Mouse (Mus musculus): Measurements from ENCODE around the gene Pecr.
"Not testable (repeated sequence)": the region's sequence is repeated elsewhere in the genome, so short reads cannot be mapped to it uniquely, and the experiment has no call there.

The Pecr gene

GRCm38 (mm10) chr1:72290896-72291295 is 6.8 kb upstream of the Pecr start:
- in situ Hi-C loops (cut with MboI, MseI): no loop called here

DNA sequence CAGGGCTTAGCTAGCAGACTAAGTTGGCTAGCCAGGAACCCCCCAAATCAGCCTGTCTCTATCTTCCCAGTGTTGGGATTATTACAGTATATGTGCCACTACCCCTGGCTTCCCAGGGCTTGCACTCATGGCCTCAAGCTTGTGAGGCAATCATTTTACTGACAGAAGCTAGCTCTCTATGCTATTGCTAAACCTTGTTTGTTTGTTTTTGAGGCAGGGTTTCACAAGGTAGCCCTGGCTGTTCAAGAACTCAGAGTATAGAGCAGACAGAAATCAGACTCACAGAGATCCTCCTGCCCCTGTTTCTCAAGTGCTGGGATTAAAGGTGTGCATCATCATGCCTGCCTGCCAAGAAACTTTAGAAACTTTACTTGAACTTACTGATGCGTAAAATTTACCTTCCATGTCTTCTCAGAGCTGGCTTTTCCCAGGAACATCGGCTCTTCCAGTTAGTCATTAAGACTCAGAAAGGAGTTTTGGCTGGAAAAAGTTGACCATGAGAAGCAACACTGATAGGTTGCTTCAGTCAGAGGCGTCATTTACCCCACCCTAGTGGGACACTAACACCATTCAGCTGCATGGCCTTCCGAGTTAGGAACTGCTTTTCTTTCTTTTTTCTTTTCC is 4.5 kb upstream of the Pecr start:
- in situ Hi-C loops (cut with MboI, MseI): no loop called here

- in situ Hi-C loops (cut with MboI, MseI): no loop called here
Observed at GRCm38 (mm10) chr1:72287893-72288292, 3.8 kb upstream of the Pecr start.

- in situ Hi-C loops (cut with MboI, MseI): no loop called here
Observed at GRCm38 (mm10) chr1:72286904-72287303, 2.8 kb upstream of the Pecr start.

DNA sequence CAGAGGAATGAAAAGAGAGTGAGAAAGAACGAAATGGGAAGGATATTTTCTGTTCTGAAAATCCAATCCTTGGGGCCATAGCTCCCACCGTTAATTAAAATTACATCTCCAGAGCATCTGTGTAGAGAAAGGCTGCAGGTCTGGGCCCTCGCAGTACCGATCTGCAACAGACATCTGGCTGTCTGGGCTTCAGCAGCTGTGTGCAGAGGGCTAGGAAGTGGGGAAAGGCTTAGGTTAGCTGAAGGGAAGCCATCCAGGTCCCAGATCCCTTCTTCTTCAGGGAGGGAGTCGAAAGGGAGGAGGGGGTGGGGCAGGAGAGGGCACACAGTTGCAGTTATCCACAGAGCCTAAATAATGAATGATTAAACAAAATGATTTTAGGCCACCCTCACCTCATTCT is 425 bp upstream of the Pecr start:
- in situ Hi-C loops (cut with MboI, MseI): no loop called here

DNA sequence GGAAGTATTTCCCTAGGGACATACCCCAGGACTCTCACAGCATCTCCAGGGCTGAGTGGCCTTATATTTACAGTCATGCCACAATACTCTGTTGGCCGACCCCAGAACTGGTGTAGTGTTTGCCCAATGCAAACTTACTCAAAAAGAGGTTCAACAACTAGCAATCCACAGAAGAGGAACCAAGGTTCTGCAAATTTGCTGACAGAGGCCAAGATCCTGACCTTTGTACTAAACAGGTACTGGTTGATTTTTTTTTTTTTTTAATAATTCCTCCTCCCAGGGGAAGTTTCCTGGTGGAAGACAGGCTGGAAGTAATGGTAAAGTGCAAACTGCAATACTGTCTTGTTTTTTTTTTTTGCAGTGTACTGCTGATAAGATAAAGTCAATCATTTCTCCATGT is 1.5 kb downstream of the Pecr start:
- in situ Hi-C loops (cut with MboI, MseI): no loop called here

GRCm38 (mm10) chr1:72278085-72278484 is 6.0 kb downstream of the Pecr start:
- in situ Hi-C loops (cut with MboI, MseI): no loop called here

DNA sequence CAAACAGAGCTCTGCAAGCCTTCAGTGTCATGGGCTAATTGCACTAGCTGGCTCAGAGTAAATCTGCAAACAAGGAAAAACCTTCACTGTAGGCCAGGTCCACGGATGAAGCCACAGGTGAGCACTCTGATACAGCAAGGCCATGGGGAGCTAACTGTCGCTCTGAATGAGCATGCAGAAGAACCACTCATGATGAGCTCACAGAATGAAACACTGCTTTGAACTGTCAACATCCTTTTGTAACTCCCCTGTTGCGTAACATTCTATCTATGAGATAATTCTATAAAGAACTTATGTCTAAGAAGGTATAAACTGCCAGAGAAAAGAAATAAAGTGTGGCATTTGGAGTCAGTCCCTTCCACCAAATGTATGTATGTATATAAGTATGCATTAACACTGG is 21.0 kb downstream of the Pecr start:
- in situ Hi-C loops (cut with MboI, MseI): no loop called here

GRCm38 (mm10) chr1:72256381-72257256 is 27.5 kb downstream of the Pecr start:
- in situ Hi-C loops (cut with MboI, MseI): no loop called here

DNA sequence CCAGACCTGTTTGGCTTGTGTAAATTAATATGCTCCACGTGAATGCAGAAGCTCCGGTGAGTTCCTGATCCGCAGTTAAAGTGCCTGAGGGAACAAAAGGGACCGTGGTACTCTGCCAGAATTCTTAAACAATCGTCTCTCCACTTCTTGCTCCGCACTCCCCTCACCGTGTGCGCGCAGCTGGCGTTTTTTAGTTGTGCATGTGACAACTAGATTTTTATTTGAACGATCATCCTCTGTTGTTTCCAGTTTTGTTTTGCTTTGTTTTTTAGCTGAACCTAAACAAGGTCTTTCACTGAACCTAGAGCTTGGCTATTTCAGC is 28.3 kb downstream of the Pecr start:
- in situ Hi-C loops (cut with MboI, MseI): no loop called here

- in situ Hi-C loops (cut with MboI, MseI): no loop called here
Observed at GRCm38 (mm10) chr1:72255062-72255853, 28.9 kb downstream of the Pecr start.

- in situ Hi-C loops (cut with MboI, MseI): no loop called here
Observed at GRCm38 (mm10) chr1:72254545-72255061, 29.5 kb downstream of the Pecr start.

DNA sequence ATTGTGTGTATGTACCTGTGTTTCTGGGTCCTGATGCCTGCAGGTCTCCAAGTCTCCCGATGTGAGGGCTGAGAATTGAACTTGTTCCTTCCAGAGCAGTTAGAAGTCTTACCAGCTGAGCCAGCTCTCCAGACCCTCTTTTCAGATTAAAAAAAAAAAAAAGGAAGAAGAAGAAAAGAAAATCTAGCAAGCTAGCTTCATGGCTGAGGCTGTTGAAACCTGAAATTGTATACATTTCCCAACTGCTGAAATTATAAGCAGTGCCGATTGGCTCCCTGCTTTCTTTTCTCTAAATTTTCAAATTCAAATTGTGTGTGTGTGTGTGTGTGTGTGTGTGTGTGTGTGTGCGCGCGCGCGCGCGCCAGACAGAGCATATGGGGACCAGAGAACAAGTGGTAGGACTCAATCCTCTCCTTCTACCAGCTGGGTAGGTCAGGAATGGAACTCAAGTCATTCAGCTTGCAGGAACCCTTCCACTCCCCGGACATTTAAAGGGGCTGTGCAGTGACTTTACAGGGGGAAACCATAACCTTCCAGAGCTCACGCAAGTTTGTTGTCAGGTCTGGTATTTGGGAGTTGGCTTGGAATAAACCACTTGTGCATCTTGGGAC is 30.1 kb downstream of the Pecr start:
- in situ Hi-C loops (cut with MboI, MseI): no loop called here

- in situ Hi-C loops (cut with MboI, MseI): no loop called here
Observed at GRCm38 (mm10) chr1:72251806-72252205, 32.3 kb downstream of the Pecr start.

DNA sequence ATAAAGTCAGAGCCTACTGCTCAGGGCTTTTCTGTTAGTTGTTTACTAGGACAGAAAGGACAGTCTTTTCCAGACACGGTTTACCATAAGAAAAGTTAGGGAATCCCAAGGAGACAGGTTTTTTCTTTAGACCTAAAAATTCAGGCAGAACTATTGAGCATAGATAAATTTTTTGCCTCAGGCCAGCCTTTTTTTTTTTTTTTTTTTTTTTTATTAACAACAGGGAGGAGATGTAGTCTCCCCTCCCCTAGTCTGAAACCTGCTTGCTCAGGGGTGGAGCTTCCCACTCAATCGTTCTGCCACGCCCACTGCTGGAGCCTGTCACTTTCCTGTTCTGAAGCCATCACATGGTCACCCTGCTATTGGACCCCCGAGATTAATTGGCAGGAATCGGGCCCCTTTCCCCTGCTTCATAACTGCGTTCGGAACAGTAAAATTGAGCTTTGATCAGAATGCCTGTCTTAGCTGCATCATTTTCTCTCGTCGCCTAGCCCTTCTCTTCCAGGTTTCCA is 35.8 kb downstream of the Pecr start:
- in situ Hi-C loops (cut with MboI, MseI): not testable (repeated sequence)

GRCm38 (mm10) chr1:72244317-72245036 is 39.6 kb downstream of the Pecr start:
- in situ Hi-C loops (cut with MboI, MseI): no loop called here

- in situ Hi-C loops (cut with MboI, MseI): no loop called here
Observed at GRCm38 (mm10) chr1:72243656-72244316, 40.3 kb downstream of the Pecr start.

- in situ Hi-C loops (cut with MboI, MseI): no loop called here
Observed at GRCm38 (mm10) chr1:72242581-72243143, 41.5 kb downstream of the Pecr start.

DNA sequence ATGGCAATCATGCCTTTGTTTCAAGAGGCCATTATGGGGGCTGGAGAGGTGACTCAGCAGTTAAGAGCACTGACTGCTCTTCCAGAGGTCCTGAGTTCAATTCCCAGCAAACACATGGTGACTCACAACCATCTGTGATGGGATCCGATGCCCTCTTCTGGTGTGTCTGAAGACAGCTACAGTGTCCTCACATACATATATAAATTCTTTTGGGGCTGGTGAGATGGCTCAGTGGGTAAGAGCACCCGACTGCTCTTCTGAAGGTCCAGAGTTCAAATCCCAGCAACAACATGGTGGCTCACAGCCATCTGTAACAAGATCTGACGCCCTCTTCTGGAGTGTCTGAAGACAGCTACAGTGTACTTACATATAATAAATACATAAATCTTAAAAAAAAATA is 45.0 kb downstream of the Pecr start:
- in situ Hi-C loops (cut with MboI, MseI): not testable (repeated sequence)

DNA sequence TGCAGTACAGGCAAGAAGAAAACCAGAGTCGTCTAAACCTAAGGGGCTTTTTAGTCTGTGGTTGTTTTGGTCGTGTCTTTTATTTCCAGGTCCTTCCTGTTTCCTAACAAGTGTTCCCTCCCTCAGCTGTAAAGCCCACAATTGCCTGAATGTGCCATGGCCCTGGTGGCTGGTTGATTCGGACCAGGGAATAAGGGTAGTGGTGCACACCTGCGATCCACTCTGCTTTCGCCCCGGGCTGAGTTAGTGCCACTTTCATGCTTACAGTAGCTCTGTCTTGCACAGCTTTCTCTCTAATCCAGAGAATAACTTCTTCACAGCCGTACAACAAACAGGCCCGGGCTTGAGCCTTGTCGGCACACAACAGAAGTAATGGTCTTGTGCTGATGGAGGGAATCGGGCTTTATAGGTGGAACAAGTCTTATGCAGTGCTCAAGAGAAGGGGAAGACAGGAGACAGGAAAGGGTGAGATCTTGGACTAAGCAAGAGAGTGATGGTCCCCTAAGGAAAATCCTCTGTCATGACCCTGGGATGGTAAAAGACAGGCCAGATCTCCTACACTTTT is 46.0 kb downstream of the Pecr start:
- in situ Hi-C loops (cut with MboI, MseI): no loop called here
